Mouse (Mus musculus): Measurements from ENCODE around the gene Nckap5l. TPM values are rescaled to one million over a fixed set of nuclear protein-coding genes. Genes with fewer than 3 reads are reported as not detected.
"Not testable (repeated sequence)": the region's sequence is repeated elsewhere in the genome, so short reads cannot be mapped to it uniquely, and the experiment has no call there.

Nckap5l gene
- total RNA-seq, 2 experiments from 2014 or later: 3.6 to 4.0 TPM

GRCm38 (mm10) chr15:99405150-99405549 lies 52.4 kb downstream of the Nckap5l start:
- no peak for DNase-seq
- intact Hi-C loops (cut with DNase I): no loop called here

- no peak for DNase-seq
- intact Hi-C loops (cut with DNase I): loop anchor here (5.0 kb wide), 1 partner anchor 389 kb away; no protein-coding TSS in a partner anchor
Measured at GRCm38 (mm10) chr15:99403159-99403889, 54.2 kb downstream of the Nckap5l start.

- no peak for DNase-seq
- intact Hi-C loops (cut with DNase I): loop anchor here (5.0 kb wide), 1 partner anchor 392 kb away; no protein-coding TSS in a partner anchor
Measured at GRCm38 (mm10) chr15:99400602-99401001, 56.9 kb downstream of the Nckap5l start.

- intact Hi-C loops (cut with DNase I): loop anchor here (5.0 kb wide), 1 partner anchor 393 kb away; no protein-coding TSS in a partner anchor
- DNase-seq: no peak
Measured at GRCm38 (mm10) chr15:99399503-99400245, 57.9 kb downstream of the Nckap5l start.

- no peak for DNase-seq
- intact Hi-C loops (cut with DNase I): no loop called here
Measured at GRCm38 (mm10) chr15:99397622-99398021, 59.9 kb downstream of the Nckap5l start.

- no peak for DNase-seq
- intact Hi-C loops (cut with DNase I): no loop called here
Measured at GRCm38 (mm10) chr15:99396875-99397274, 60.7 kb downstream of the Nckap5l start.

GRCm38 (mm10) chr15:99396462-99396861 lies 61.1 kb downstream of the Nckap5l start:
- intact Hi-C loops (cut with DNase I): no loop called here
- DNase-seq: no peak

GRCm38 (mm10) chr15:99393386-99394252 lies 63.9 kb downstream of the Nckap5l start:
- peak in 1 of 2 experiments; percentile 28 for DNase-seq
- intact Hi-C loops (cut with DNase I): no loop called here

GRCm38 (mm10) chr15:99392486-99393385 lies 64.8 kb downstream of the Nckap5l start, which contains the start of gene Tmbim6:
Gene Tmbim6 (plus strand): TSS chr15:99392882.
- intact Hi-C loops (cut with DNase I): no loop called here
- peak; percentile 98 to 99 for DNase-seq

- DNase-seq: no peak
- intact Hi-C loops (cut with DNase I): no loop called here
Measured at GRCm38 (mm10) chr15:99391975-99392374, 65.6 kb downstream of the Nckap5l start.

- no peak for DNase-seq
- intact Hi-C loops (cut with DNase I): no loop called here
Measured at GRCm38 (mm10) chr15:99390472-99391401, 66.8 kb downstream of the Nckap5l start.

- intact Hi-C loops (cut with DNase I): no loop called here
- no peak for DNase-seq
Measured at GRCm38 (mm10) chr15:99387976-99388375, 69.6 kb downstream of the Nckap5l start.

GRCm38 (mm10) chr15:99386796-99387195 lies 70.8 kb downstream of the Nckap5l start:
- intact Hi-C loops (cut with DNase I): no loop called here
- DNase-seq: no peak

- intact Hi-C loops (cut with DNase I): not testable (repeated sequence)
Measured at GRCm38 (mm10) chr15:99386110-99386509, 71.4 kb downstream of the Nckap5l start.

GRCm38 (mm10) chr15:99384071-99384470 lies 73.5 kb downstream of the Nckap5l start:
- intact Hi-C loops (cut with DNase I): no loop called here

More at GRCm38 (mm10) chr15:99386110-99386509, 71.4 kb downstream of the Nckap5l start:
- DNase-seq: not testable (repeated sequence)

GRCm38 (mm10) chr15:99382893-99383292 lies 74.7 kb downstream of the Nckap5l start:
- intact Hi-C loops (cut with DNase I): no loop called here
- DNase-seq: no peak

More at GRCm38 (mm10) chr15:99384071-99384470, 73.5 kb downstream of the Nckap5l start:
- no peak for DNase-seq

- no peak for DNase-seq
- intact Hi-C loops (cut with DNase I): no loop called here
Measured at GRCm38 (mm10) chr15:99376240-99376639, 81.3 kb downstream of the Nckap5l start.

- no peak for DNase-seq
- intact Hi-C loops (cut with DNase I): no loop called here
Measured at GRCm38 (mm10) chr15:99375581-99375980, 82.0 kb downstream of the Nckap5l start.

Data from gastrocnemius, postnatal 36 days (tissue).